Mouse (Mus musculus) bone marrow macrophage, adult 2 months (primary cell): ENCODE data around the gene Usp10.

Source experiments
- CTCF ChIP-seq: IDR thresholded peaks from 2 replicates; pipeline ENCODE4 v1.5.1; 2012; ENCODE audit warnings: low read depth, mild to moderate bottlenecking, low read length, moderate library complexity
- POLR2A ChIP-seq: IDR thresholded peaks from 2 replicates; pipeline ENCODE4 v1.6.1; 2012; ENCODE audit warnings: mild to moderate bottlenecking, low read depth, low read length, borderline replicate concordance

- TF ChIP-seq CTCF (no peak), POLR2A (no peak)
Measured at GRCm38 (mm10) chr8:119948340-119948739, 38.2 kb downstream of the Usp10 start.
